Mouse (Mus musculus): ENCODE data around the gene Gm5072.
"Not testable (repeated sequence)": the region's sequence is repeated elsewhere in the genome, so short reads cannot be mapped to it uniquely, and the experiment has no call there.

Gm5072 gene

GRCm38 (mm10) chrX:91392200-91392599, at the start of gene Gm5072:
Gene Gm5072, plus strand, starts transcription at chrX:91392500.
- DNase-seq (ENCODE audit: low spot score in 2 of 2): not testable (repeated sequence)
